Mouse (Mus musculus): ENCODE data around the gene Gm4881. TPM values are rescaled to one million over a fixed set of nuclear protein-coding genes. Genes with fewer than 3 reads are reported as not detected.

The Gm4881 gene
- total RNA-seq, 2 experiments from 2014 or later = not detected

- DNase-seq = no peak
Observed at GRCm38 (mm10) chr7:24953966-24954365, 9.7 kb upstream of the Gm4881 start.

GRCm38 (mm10) chr7:24949958-24950623 is 5.8 kb upstream of the Gm4881 start:
- DNase-seq = peak; percentile 88

- no peak for DNase-seq
Observed at GRCm38 (mm10) chr7:24948774-24949173, 4.5 kb upstream of the Gm4881 start.

DNA sequence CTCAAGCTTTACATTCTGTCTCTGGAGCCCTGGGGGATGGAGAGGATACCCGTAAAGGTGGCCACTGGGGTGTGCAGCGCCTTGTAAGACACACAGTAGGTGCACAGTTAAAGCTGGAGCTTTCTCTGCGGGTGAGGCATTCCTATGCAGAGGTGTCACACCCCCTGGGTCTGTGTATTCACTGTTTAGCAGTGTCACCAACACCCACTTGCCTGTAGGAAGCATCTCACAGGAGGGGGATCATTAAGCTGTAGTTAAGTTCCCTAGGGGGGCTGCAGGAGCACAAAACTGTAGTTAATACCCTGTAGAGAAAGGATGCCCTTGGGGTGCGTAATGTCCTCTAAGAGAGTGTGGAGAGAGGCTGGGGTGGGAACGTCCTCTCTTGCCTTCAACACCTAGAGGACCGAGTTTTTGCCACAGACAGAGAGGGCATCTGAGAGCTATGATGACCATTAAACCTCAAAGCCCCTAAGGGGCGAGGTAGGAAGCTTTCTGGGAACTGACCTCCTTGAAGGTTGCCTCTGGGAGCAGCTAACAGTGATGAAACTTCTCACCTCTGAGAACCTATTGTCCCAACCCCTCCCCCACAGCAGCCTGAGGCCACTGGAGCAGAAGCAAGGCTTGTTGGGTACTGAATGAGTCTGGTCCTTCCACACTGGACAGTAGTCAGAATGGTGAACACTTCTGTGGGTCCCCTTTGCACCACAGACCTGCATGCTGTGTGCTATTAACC is 3.2 kb upstream of the Gm4881 start:
- no peak for DNase-seq

- no peak for DNase-seq
Observed at GRCm38 (mm10) chr7:24943641-24944040, 653 bp downstream of the Gm4881 start.

- DNase-seq = no peak
Observed at GRCm38 (mm10) chr7:24931651-24932050, 12.6 kb downstream of the Gm4881 start.

- DNase-seq = no peak
Observed at GRCm38 (mm10) chr7:24930475-24930874, 13.8 kb downstream of the Gm4881 start.

DNA sequence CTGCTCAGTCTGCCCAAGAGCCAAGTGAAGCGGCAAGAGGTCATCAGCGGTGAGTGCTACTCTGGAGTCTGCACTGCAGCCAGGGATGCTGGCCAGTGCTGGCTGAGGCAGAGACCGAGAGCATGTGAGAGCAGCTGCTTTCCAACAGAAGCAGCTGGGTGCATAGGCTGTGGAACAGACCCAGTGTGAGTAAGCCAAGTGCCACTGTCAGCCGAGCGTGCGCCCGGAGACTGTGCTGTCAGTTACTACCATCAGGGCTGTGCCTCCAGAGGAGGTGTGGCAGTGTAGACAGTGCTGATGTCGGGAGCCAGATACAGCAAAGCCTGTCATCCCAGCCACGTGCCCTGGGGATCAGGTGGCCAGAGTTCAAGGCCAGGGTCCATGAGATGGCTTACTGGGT is 24.6 kb downstream of the Gm4881 start:
- DNase-seq = no peak

DNA sequence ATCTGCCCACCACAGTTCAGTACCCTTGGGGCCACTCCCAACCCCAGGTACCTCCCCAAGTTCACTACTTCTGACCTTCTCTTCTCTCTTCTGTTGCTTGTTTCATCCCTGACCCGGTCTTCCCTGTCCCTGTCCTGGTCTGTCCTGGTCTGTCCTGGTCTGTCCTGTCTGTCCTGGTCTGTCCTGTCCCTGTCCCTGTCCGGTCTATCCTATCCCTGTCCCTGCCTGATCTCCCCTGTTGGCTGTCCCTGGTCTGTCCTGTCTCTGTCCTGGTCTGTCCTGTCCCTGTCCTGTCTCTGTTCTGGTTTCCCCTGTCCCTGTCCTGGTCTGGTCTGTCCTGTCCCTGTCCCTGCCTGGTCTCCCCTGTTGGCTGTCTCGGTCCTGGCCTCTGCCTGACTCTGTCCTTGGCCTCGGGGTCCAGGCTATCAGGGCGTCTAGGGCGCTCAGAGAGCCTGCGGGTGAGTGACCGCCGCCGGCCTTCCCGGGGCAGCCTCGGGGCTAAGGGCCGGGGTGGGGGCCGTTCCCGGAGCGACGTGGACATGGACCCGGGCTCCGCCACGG is 25.5 kb downstream of the Gm4881 start:
- DNase-seq = no peak

- DNase-seq = no peak
Observed at GRCm38 (mm10) chr7:24912480-24912879, 31.8 kb downstream of the Gm4881 start.

DNA sequence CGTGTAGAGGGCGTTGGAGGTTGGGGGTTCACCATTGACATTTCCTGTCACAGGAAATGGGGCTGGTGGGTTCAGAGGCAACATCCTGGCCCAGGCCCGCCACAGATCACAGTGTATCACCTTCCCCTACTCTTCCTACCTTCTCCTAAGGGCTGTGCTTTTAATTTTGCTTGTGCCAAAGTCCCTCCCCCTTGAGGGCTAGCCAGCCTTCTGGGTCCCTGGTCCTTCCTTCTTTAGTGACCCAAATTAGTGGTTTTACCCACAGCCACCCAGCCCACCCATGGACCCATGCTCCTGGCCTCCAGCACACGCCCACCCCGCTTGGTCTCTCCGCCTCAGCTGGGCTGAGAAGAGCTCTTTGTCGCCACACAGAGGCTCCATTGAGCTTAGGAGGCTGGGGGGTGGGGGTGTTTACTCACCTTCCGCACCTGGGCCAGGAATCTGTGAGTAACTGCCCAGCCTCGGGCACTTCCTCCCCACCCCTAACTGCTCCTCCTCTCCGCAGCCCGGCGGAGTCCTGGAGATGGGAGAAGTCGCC is 37.0 kb downstream of the Gm4881 start:
- DNase-seq = no peak

- no peak for DNase-seq
Observed at GRCm38 (mm10) chr7:24906551-24906950, 37.7 kb downstream of the Gm4881 start.

DNA sequence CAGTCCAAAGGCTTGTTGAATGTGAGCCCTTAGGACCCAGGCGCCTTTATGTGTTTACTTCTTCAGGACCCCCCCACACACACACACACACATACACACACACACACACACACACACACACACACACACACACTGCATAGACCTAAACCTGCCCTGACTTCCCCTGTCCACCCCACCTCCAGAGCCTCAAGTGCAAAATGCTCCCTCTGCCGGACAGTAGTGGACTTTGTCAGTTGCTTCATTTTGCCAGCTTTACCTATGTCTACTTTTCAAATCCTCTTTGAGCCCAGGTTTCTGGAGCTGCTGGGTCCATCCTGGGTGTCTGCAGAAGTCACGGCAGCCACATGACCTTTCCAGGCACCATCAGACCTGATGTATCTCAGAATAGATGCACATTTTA is 39.4 kb downstream of the Gm4881 start:
- DNase-seq = peak; percentile 75

DNA sequence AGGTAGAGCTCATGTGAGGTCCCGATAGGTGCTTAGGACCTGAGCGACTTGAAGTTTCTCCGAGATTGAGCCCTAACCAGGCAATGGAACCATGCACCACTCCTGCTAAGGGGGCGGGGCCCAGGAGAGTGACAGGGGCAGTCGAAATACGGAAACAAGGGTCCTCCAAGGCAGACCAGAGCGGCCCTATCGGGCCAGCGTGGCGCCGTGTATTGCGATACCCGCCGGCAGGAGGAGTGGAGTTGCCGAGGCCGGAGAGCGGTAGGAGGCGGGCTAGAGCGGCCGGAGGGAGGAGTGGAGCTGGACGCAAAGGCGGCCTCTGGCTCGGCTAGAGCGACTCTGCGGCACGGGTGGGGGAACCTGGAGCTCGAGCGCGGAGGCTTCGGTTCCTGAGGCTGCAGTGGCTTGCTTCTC is 40.2 kb downstream of the Gm4881 start:
- DNase-seq = peak; percentile 98

GRCm38 (mm10) chr7:24903444-24903825 is 40.9 kb downstream of the Gm4881 start:
- no peak for DNase-seq

DNA sequence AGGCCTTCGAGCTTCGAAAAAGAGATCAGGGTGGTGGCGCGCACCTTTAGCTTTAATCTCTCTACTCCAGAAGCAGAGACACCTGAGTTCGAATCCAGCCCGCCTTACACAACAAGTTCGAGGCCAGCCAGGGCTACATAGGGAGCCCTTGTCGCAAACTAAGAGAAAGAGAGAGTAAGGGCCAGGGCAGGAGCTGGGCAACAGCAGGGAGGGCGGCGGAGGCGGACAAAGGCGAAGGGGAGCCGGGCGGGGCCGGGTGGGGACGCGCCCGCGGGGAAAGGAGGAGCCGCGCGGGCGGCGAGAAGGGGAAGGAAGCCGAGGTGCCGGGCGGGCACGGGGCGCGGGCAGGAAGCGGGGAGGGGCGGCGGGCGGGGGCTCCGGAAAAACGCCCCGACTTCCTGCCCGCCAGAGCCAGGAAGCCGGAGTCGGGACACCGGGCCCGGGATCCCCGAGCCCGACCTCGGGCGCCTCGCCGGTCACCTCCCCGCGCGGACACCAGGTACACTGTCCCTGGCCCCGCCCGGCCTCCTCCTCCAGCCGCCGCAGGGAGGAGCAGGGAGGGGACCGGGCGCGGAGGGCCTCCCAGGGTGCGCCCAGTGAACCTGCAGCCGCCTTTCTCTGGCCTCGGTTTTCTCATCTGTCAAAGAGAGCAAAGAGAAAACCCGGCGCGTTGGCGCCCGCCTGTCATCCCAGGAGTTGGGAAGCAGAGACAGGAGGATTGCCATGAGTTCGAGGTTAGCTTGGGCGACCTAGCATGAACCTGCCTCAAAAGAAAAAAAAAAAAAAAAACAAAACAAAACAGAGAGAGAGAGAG is 41.5 kb downstream of the Gm4881 start, which contains the start of gene Arhgef1:
Gene Arhgef1 (plus strand): TSS at position 283 of the 814 bp plus-strand sequence.
- DNase-seq = peak; percentile 79

DNA sequence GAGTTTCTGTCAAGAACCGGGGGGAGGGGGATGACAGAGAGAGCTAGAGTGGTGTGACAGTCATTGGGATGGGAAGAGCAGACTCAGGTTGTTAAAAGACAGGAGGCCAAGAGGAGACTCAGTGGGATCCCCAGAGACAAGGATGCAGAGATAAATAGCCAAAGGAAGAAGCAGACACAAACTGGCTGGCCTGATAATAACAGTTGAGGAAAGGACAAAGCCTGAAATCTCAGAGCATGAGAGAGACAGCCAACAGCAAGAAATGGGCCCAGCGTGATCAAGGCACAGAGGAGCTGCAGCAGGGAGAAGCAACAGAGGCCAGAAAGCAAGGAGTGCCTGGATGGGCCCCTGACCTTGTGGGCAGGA is 42.0 kb downstream of the Gm4881 start:
- no peak for DNase-seq

GRCm38 (mm10) chr7:24901842-24902241 is 42.5 kb downstream of the Gm4881 start:
- no peak for DNase-seq

- no peak for DNase-seq
Observed at GRCm38 (mm10) chr7:24901114-24901513, 43.2 kb downstream of the Gm4881 start.

DNA sequence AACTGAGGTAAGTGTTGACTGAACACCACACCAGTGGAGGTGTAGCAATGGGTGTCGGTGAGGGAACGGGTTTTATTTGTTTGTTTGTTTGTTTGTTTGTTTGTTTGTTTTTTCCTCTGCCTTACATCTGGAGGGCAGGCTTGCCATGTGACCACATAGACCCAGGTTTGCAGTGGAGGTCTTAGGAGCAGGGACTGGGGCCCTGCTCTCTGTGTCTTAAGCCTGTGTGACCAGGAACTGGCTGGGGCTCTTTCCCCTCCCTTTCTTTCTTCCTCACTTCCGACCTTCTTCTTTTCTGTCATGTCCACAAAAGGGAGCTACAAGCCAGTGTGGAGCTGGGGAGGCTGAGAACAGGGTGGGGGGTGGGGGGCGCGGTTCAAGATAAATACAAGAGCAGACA is 46.3 kb downstream of the Gm4881 start:
- no peak for DNase-seq

GRCm38 (mm10) chr7:24897224-24897623 is 47.1 kb downstream of the Gm4881 start, which contains the start of gene Cd79a:
TSS of gene Cd79a (plus strand) at chr7:24897381.
- no peak for DNase-seq

DNA sequence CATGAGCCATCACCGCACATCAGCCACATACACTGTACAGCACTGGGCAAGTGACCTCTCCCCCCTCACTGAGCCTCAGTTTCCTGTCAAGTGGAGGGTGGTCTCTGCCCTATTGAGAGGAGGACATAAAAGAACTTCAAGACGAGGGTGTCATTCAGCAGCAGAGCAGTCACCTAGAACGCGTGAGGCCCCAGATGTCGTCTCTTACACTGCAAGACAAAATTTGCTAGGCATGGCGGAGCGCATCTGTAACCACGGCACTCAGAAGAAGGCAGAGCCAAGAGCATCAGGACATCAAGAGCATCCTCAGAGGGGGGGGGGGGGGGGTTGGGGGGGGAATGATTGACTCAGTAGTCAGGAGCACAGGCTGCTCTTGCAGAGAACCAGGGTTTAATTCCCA is 48.0 kb downstream of the Gm4881 start:
- DNase-seq = no peak
